Mouse (Mus musculus): ENCODE results near the gene Shtn1. TPM values are rescaled to one million over a fixed set of nuclear protein-coding genes. Genes with fewer than 3 reads are reported as not detected.

The Shtn1 gene
- polyA plus RNA-seq (2014; fragmentation: Nextera tagmentation; extraction: Ambion mirVana): 2.7 and 3.0 TPM in 2 replicates

GRCm38 (mm10) chr19:59075472-59076101, at the start of gene Shtn1:
TSS of gene Shtn1 (minus strand) at chr19:59076100.
- H3K4me3 ChIP-seq (ENCODE audit: low read depth, low read length): peak within 1 kb of the TSS; percentile 56
- peaks cover 28% of the 10 kb centered on the region for H3K27me3 ChIP-seq (ENCODE audit: control insufficient read depth, insufficient read depth, low read length)
- under 1% methylated on average over 35 of the region's 46 CpGs for WGBS
- peak within 1 kb of the TSS; percentile 50 for H3K9ac ChIP-seq (ENCODE audit: low read length)
- no peak within 1 kb of the TSS for H3K27ac ChIP-seq (ENCODE audit: low read depth, low read length)
- peak within 1 kb of the TSS; percentile 99 for H3K4me2 ChIP-seq (ENCODE audit: low read depth)
- H3K9me3 ChIP-seq (ENCODE audit: control insufficient read depth, low read length): no peaks in the 10 kb centered on the region
- peaks cover 5% of the 10 kb centered on the region; the same call in 1 of the 2 replicates for H3K4me1 ChIP-seq (ENCODE audit: control insufficient read depth, insufficient read depth, low read length)
- no peaks in the 10 kb centered on the region for H3K36me3 ChIP-seq (ENCODE audit: control insufficient read depth, insufficient read depth, low read length)
- ATAC-seq (ENCODE audit: insufficient read depth, low FRiP score, low TSS enrichment) (no peak; the same call in 1 of the 2 replicates), DNase-seq (ENCODE audit: low spot score) (peak; percentile 60)

- H3K9me3 ChIP-seq (ENCODE audit: control insufficient read depth, low read length): no peaks in the 10 kb centered on the region
- WGBS: 77% methylated on average over 4 of the region's 4 CpGs
- H3K36me3 ChIP-seq (ENCODE audit: control insufficient read depth, insufficient read depth, low read length): no peaks in the 10 kb centered on the region
- H3K9ac ChIP-seq (ENCODE audit: low read length): no peak overlapping the region
- no peak for ATAC-seq (ENCODE audit: insufficient read depth, low FRiP score, low TSS enrichment)
- no peak overlapping the region for H3K4me3 ChIP-seq (ENCODE audit: low read depth, low read length)
- H3K27ac ChIP-seq (ENCODE audit: low read depth, low read length): no peak overlapping the region
- no peak overlapping the region for H3K4me2 ChIP-seq (ENCODE audit: low read depth)
- no peaks in the 10 kb centered on the region for H3K4me1 ChIP-seq (ENCODE audit: control insufficient read depth, insufficient read depth, low read length)
- H3K27me3 ChIP-seq (ENCODE audit: control insufficient read depth, insufficient read depth, low read length): no peaks in the 10 kb centered on the region
- DNase-seq (ENCODE audit: low spot score): no peak
Measured at GRCm38 (mm10) chr19:59114152-59114551, 38.3 kb upstream of the Shtn1 start.

GRCm38 (mm10) chr19:59109937-59110336, 34.0 kb upstream of the Shtn1 start:
- DNase-seq (ENCODE audit: low spot score) (no peak), ATAC-seq (ENCODE audit: insufficient read depth, low FRiP score, low TSS enrichment) (no peak)
- no peak overlapping the region for H3K27ac ChIP-seq (ENCODE audit: low read depth, low read length)
- H3K9me3 ChIP-seq (ENCODE audit: control insufficient read depth, low read length): no peaks in the 10 kb centered on the region
- no peak overlapping the region for H3K4me3 ChIP-seq (ENCODE audit: low read depth, low read length)
- WGBS: 36% methylated on average over 1 of the region's 1 CpGs
- no peaks in the 10 kb centered on the region for H3K4me1 ChIP-seq (ENCODE audit: control insufficient read depth, insufficient read depth, low read length)
- no peak overlapping the region for H3K4me2 ChIP-seq (ENCODE audit: low read depth)
- H3K36me3 ChIP-seq (ENCODE audit: control insufficient read depth, insufficient read depth, low read length): no peaks in the 10 kb centered on the region
- H3K27me3 ChIP-seq (ENCODE audit: control insufficient read depth, insufficient read depth, low read length): no peaks in the 10 kb centered on the region
- no peak overlapping the region for H3K9ac ChIP-seq (ENCODE audit: low read length)

GRCm38 (mm10) chr19:59098315-59098714, 22.4 kb upstream of the Shtn1 start:
- Histone ChIP-seq H3K4me3 (ENCODE audit: low read depth, low read length) (no peak overlapping the region), H3K36me3 (ENCODE audit: control insufficient read depth, insufficient read depth, low read length) (no peaks in the 10 kb centered on the region), H3K4me2 (ENCODE audit: low read depth) (no peak overlapping the region), H3K27ac (ENCODE audit: low read depth, low read length) (no peak overlapping the region), H3K27me3 (ENCODE audit: control insufficient read depth, insufficient read depth, low read length) (no peaks in the 10 kb centered on the region), H3K9ac (ENCODE audit: low read length) (no peak overlapping the region), H3K9me3 (ENCODE audit: control insufficient read depth, low read length) (no peaks in the 10 kb centered on the region), H3K4me1 (ENCODE audit: control insufficient read depth, insufficient read depth, low read length) (no peaks in the 10 kb centered on the region)
- 67% methylated on average over 1 of the region's 1 CpGs for WGBS
- ATAC-seq (ENCODE audit: insufficient read depth, low FRiP score, low TSS enrichment) (no peak), DNase-seq (ENCODE audit: low spot score) (no peak)

- ATAC-seq (ENCODE audit: insufficient read depth, low FRiP score, low TSS enrichment): no peak
- no peaks in the 10 kb centered on the region for H3K27me3 ChIP-seq (ENCODE audit: control insufficient read depth, insufficient read depth, low read length)
- H3K27ac ChIP-seq (ENCODE audit: low read depth, low read length): no peak overlapping the region
- 93% methylated on average over 7 of the region's 7 CpGs for WGBS
- H3K4me3 ChIP-seq (ENCODE audit: low read depth, low read length): no peak overlapping the region
- H3K9me3 ChIP-seq (ENCODE audit: control insufficient read depth, low read length): no peaks in the 10 kb centered on the region
- no peak overlapping the region for H3K9ac ChIP-seq (ENCODE audit: low read length)
- no peak overlapping the region for H3K4me2 ChIP-seq (ENCODE audit: low read depth)
- H3K4me1 ChIP-seq (ENCODE audit: control insufficient read depth, insufficient read depth, low read length): no peaks in the 10 kb centered on the region
- DNase-seq (ENCODE audit: low spot score): no peak
- H3K36me3 ChIP-seq (ENCODE audit: control insufficient read depth, insufficient read depth, low read length): no peaks in the 10 kb centered on the region
Measured at GRCm38 (mm10) chr19:59092295-59092694, 16.4 kb upstream of the Shtn1 start.

- H3K4me1 ChIP-seq (ENCODE audit: control insufficient read depth, insufficient read depth, low read length): no peaks in the 10 kb centered on the region
- H3K9ac ChIP-seq (ENCODE audit: low read length): no peak overlapping the region
- no peak overlapping the region for H3K4me2 ChIP-seq (ENCODE audit: low read depth)
- no peaks in the 10 kb centered on the region for H3K36me3 ChIP-seq (ENCODE audit: control insufficient read depth, insufficient read depth, low read length)
- no peak for ATAC-seq (ENCODE audit: insufficient read depth, low FRiP score, low TSS enrichment)
- no peak overlapping the region for H3K4me3 ChIP-seq (ENCODE audit: low read depth, low read length)
- no peaks in the 10 kb centered on the region for H3K27me3 ChIP-seq (ENCODE audit: control insufficient read depth, insufficient read depth, low read length)
- WGBS: 68% methylated on average over 1 of the region's 1 CpGs
- no peak overlapping the region for H3K27ac ChIP-seq (ENCODE audit: low read depth, low read length)
- no peaks in the 10 kb centered on the region for H3K9me3 ChIP-seq (ENCODE audit: control insufficient read depth, low read length)
- no peak for DNase-seq (ENCODE audit: low spot score)
Measured at GRCm38 (mm10) chr19:59090337-59090736, 14.4 kb upstream of the Shtn1 start.

GRCm38 (mm10) chr19:59084296-59084695, 8.4 kb upstream of the Shtn1 start:
- Histone ChIP-seq H3K4me3 (ENCODE audit: low read depth, low read length) (no peak overlapping the region), H3K27ac (ENCODE audit: low read depth, low read length) (no peak overlapping the region), H3K4me2 (ENCODE audit: low read depth) (no peak overlapping the region), H3K36me3 (ENCODE audit: control insufficient read depth, insufficient read depth, low read length) (no peaks in the 10 kb centered on the region), H3K9ac (ENCODE audit: low read length) (no peak overlapping the region), H3K27me3 (ENCODE audit: control insufficient read depth, insufficient read depth, low read length) (no peaks in the 10 kb centered on the region), H3K9me3 (ENCODE audit: control insufficient read depth, low read length) (no peaks in the 10 kb centered on the region), H3K4me1 (ENCODE audit: control insufficient read depth, insufficient read depth, low read length) (no peaks in the 10 kb centered on the region)
- DNase-seq (ENCODE audit: low spot score): no peak
- 60% methylated on average over 4 of the region's 4 CpGs for WGBS
- no peak for ATAC-seq (ENCODE audit: insufficient read depth, low FRiP score, low TSS enrichment)

GRCm38 (mm10) chr19:59076131-59076530, 231 bp upstream of the Shtn1 start:
- Histone ChIP-seq H3K36me3 (ENCODE audit: control insufficient read depth, insufficient read depth, low read length) (no peaks in the 10 kb centered on the region), H3K27ac (ENCODE audit: low read depth, low read length) (no peak overlapping the region), H3K9ac (ENCODE audit: low read length) (no peak overlapping the region), H3K4me3 (ENCODE audit: low read depth, low read length) (no peak overlapping the region), H3K9me3 (ENCODE audit: control insufficient read depth, low read length) (no peaks in the 10 kb centered on the region), H3K27me3 (ENCODE audit: control insufficient read depth, insufficient read depth, low read length) (peaks cover 28% of the 10 kb centered on the region), H3K4me2 (ENCODE audit: low read depth) (peak overlapping the region; percentile 99; the same call in 1 of the 2 replicates), H3K4me1 (ENCODE audit: control insufficient read depth, insufficient read depth, low read length) (peaks cover 5% of the 10 kb centered on the region; the same call in 1 of the 2 replicates)
- DNase-seq (ENCODE audit: low spot score): no peak
- 17% methylated on average over 5 of the region's 5 CpGs for WGBS
- ATAC-seq (ENCODE audit: insufficient read depth, low FRiP score, low TSS enrichment): no peak

GRCm38 (mm10) chr19:59074841-59075471, 944 bp downstream of the Shtn1 start:
- no peaks in the 10 kb centered on the region for H3K9me3 ChIP-seq (ENCODE audit: control insufficient read depth, low read length)
- ATAC-seq (ENCODE audit: insufficient read depth, low FRiP score, low TSS enrichment) (no peak; the same call in 1 of the 2 replicates), DNase-seq (ENCODE audit: low spot score) (no peak)
- peak overlapping the region; percentile 99 for H3K4me2 ChIP-seq (ENCODE audit: low read depth)
- peaks cover 28% of the 10 kb centered on the region for H3K27me3 ChIP-seq (ENCODE audit: control insufficient read depth, insufficient read depth, low read length)
- no peaks in the 10 kb centered on the region for H3K36me3 ChIP-seq (ENCODE audit: control insufficient read depth, insufficient read depth, low read length)
- H3K4me3 ChIP-seq (ENCODE audit: low read depth, low read length): peak overlapping the region; percentile 56
- H3K4me1 ChIP-seq (ENCODE audit: control insufficient read depth, insufficient read depth, low read length): peaks cover 5% of the 10 kb centered on the region; the same call in 1 of the 2 replicates
- WGBS: 3% methylated on average over 42 of the region's 46 CpGs
- peak overlapping the region; percentile 50 for H3K9ac ChIP-seq (ENCODE audit: low read length)
- no peak overlapping the region for H3K27ac ChIP-seq (ENCODE audit: low read depth, low read length)

Measured in neural tube, embryonic 11.5 days (tissue).